In genomic region chr15:84629680-84630079, GRCm38 (mm10) we compare ENCODE assay signal across 10 mouse cellular contexts. TPM values are rescaled to one million over a fixed set of nuclear protein-coding genes. Genes with fewer than 3 reads are reported as not detected.
DNase-seq lines count a peak whose midpoint lies in the region; ATAC-seq and TF ChIP-seq lines count a peak whose summit lies in the region.
"Had no signal": no experiment of that assay in that cellular context is flagged by ENCODE, and none has a peak within 500 bp of the region (broad histone marks: within the 10 kb centered on the region; RNA-seq: fewer than 3 reads in every experiment).

No protein-coding gene starts in this region.

- peaks cover 4% of the 10 kb centered on the region for H3K4me1 ChIP-seq in kidney, adult 2 months (ENCODE audit: control insufficient read depth, insufficient read depth, low read length)
- H3K4me1 ChIP-seq in kidney, embryonic 15.5 days, result peaks cover 11% of the 10 kb centered on the region
- H3K4me1 ChIP-seq in ES-Bruce4 (ENCODE audit: control insufficient read depth, insufficient read depth, low read length), result no peaks in the 10 kb centered on the region
- no peaks in the 10 kb centered on the region for H3K4me1 ChIP-seq in bone marrow macrophage, adult 2 months (ENCODE audit: control insufficient read depth, insufficient read depth, low read length)
- peaks cover 24% of the 10 kb centered on the region for H3K4me1 ChIP-seq in hindbrain, embryonic 12.5 days
- H3K4me1 ChIP-seq: liver, embryonic 15.5 days had no signal

- H3K4me3 ChIP-seq in kidney, adult 2 months (ENCODE audit: insufficient read depth, low read depth, low read length), result no peak overlapping the region
- no peak overlapping the region for H3K4me3 ChIP-seq in kidney, embryonic 15.5 days (replicated peaks)
- no peak overlapping the region for H3K4me3 ChIP-seq in ES-Bruce4 (ENCODE audit: low read depth, low read length)
- H3K4me3 ChIP-seq in bone marrow macrophage, adult 2 months (ENCODE audit: insufficient read depth, low read length), result no peak overlapping the region
- no peak overlapping the region for H3K4me3 ChIP-seq in hindbrain, embryonic 12.5 days
- H3K4me3 ChIP-seq: embryonic facial prominence, embryonic 12.5 days; liver, embryonic 15.5 days had no signal

- H3K9me3 ChIP-seq in kidney, embryonic 15.5 days (replicated peaks), result no peaks in the 10 kb centered on the region
- H3K9me3 ChIP-seq in ES-Bruce4 (replicated peaks; ENCODE audit: control insufficient read depth, insufficient read depth, low read length, poor library complexity, severe bottlenecking), result no peaks in the 10 kb centered on the region
- H3K9me3 ChIP-seq in hindbrain, embryonic 12.5 days (replicated peaks), result no peaks in the 10 kb centered on the region
- H3K9me3 ChIP-seq: embryonic facial prominence, embryonic 12.5 days; liver, embryonic 15.5 days had no signal

- peak; percentile 64 for TF ChIP-seq CTCF in kidney, adult 2 months (conservative IDR thresholded peaks at IDR 0.05; ENCODE audit: insufficient read depth, insufficient read length, low read depth, low read length)
- TF ChIP-seq CTCF in ES-Bruce4 (IDR thresholded peaks at IDR 0.05; ENCODE audit: low read depth, low read length), result peak; percentile 89
- peak; percentile 39; the same call in 1 of the 2 replicates for TF ChIP-seq CTCF in bone marrow macrophage, adult 2 months (IDR thresholded peaks at IDR 0.05; ENCODE audit: low read depth, low read length)

- ATAC-seq in kidney, embryonic 15.5 days (replicated peaks; ENCODE audit: low FRiP score), result no peak
- peak; percentile 63 for ATAC-seq in hindbrain, embryonic 12.5 days (ENCODE audit: low FRiP score)

- H3K27me3 ChIP-seq in kidney, adult 2 months (replicated peaks; ENCODE audit: control insufficient read depth, insufficient read depth, low read length), result no peaks in the 10 kb centered on the region
- no peaks in the 10 kb centered on the region for H3K27me3 ChIP-seq in kidney, embryonic 15.5 days
- no peaks in the 10 kb centered on the region for H3K27me3 ChIP-seq in ES-Bruce4 (ENCODE audit: control insufficient read depth, insufficient read depth, low read length, poor library complexity, severe bottlenecking)
- H3K27me3 ChIP-seq in hindbrain, embryonic 12.5 days, result peaks cover 9% of the 10 kb centered on the region; the same call in 1 of the 2 replicates
- no peaks in the 10 kb centered on the region for H3K27me3 ChIP-seq in splenic B cell, adult 2 months (ENCODE audit: control insufficient read depth, insufficient read depth, low read length, poor library complexity, severe bottlenecking)
- H3K27me3 ChIP-seq: embryonic facial prominence, embryonic 12.5 days; liver, embryonic 15.5 days had no signal

- TF ChIP-seq EP300 in ES-Bruce4 (IDR thresholded peaks at IDR 0.05; ENCODE audit: insufficient read depth, low read depth, low read length), result no peak

- 34% methylated on average over 3 of the region's 3 CpGs for WGBS in kidney, adult 2 months
- WGBS in kidney, embryonic 15.5 days, result 16% methylated on average over 3 of the region's 3 CpGs
- 16% methylated on average over 3 of the region's 3 CpGs for WGBS in hindbrain, embryonic 12.5 days

- no peak overlapping the region for H3K9ac ChIP-seq in kidney, embryonic 15.5 days
- no peak overlapping the region for H3K9ac ChIP-seq in ES-Bruce4 (ENCODE audit: low read depth, poor library complexity, severe bottlenecking)
- H3K9ac ChIP-seq in hindbrain, embryonic 12.5 days, result no peak overlapping the region
- H3K9ac ChIP-seq: embryonic facial prominence, embryonic 12.5 days; liver, embryonic 15.5 days had no signal

- DNase-seq in kidney, adult 2 months, result peak; percentile 58
- peak; percentile 76 for DNase-seq in lung, postnatal 10 days
- peak; percentile 70 for DNase-seq in splenic B cell, adult 2 months (ENCODE audit: low read depth, low spot score)
- no peak for DNase-seq in heart, adult 8-10 months (ENCODE audit: low spot score)

- TF ChIP-seq POLR2A in kidney, adult 2 months (IDR thresholded peaks at IDR 0.05; ENCODE audit: low read depth, low read length), result no peak
- no peak for TF ChIP-seq POLR2A in ES-Bruce4 (IDR thresholded peaks at IDR 0.05; ENCODE audit: insufficient read depth, low read length)
- no peak for TF ChIP-seq POLR2A in bone marrow macrophage, adult 2 months (IDR thresholded peaks at IDR 0.05; ENCODE audit: borderline replicate concordance, low read depth, low read length)

- H3K27ac ChIP-seq in kidney, adult 2 months (ENCODE audit: insufficient read depth, low read depth, low read length), result no peak overlapping the region
- H3K27ac ChIP-seq in kidney, embryonic 15.5 days, result no peak overlapping the region
- no peak overlapping the region for H3K27ac ChIP-seq in ES-Bruce4 (ENCODE audit: insufficient read depth, low read length)
- no peak overlapping the region for H3K27ac ChIP-seq in bone marrow macrophage, adult 2 months (ENCODE audit: insufficient read depth, low read depth, low read length)
- no peak overlapping the region for H3K27ac ChIP-seq in hindbrain, embryonic 12.5 days
- H3K27ac ChIP-seq: embryonic facial prominence, embryonic 12.5 days; liver, embryonic 15.5 days had no signal

- no peaks in the 10 kb centered on the region for H3K36me3 ChIP-seq in kidney, adult 2 months (ENCODE audit: control insufficient read depth, insufficient read depth, low read length)
- H3K36me3 ChIP-seq in kidney, embryonic 15.5 days, result no peaks in the 10 kb centered on the region
- no peaks in the 10 kb centered on the region for H3K36me3 ChIP-seq in ES-Bruce4 (ENCODE audit: control insufficient read depth, insufficient read depth, low read length, poor library complexity, severe bottlenecking)
- H3K36me3 ChIP-seq in hindbrain, embryonic 12.5 days, result no peaks in the 10 kb centered on the region
- H3K36me3 ChIP-seq in splenic B cell, adult 2 months (ENCODE audit: control insufficient read depth, insufficient read depth, low read length, poor library complexity, severe bottlenecking), result no peaks in the 10 kb centered on the region
- H3K36me3 ChIP-seq: embryonic facial prominence, embryonic 12.5 days; liver, embryonic 15.5 days had no signal

- no peak overlapping the region for H3K4me2 ChIP-seq in kidney, embryonic 15.5 days
- no peak overlapping the region for H3K4me2 ChIP-seq in hindbrain, embryonic 12.5 days (replicated peaks)
- H3K4me2 ChIP-seq: embryonic facial prominence, embryonic 12.5 days; liver, embryonic 15.5 days had no signal

RNA-seq across cellular contexts. Expression of gene Prr5, which starts 39.7 kb away (rescaled TPM):
- polyA plus RNA-seq in kidney, adult 2 months (2012; rRNA removed), result 63.6 and 68.4 TPM in 2 replicates
- 40.3 and 46.8 TPM in 2 replicates for polyA plus RNA-seq in kidney, embryonic 15.5 days (2015; fragmentation: Nextera tagmentation; extraction: Ambion mirVana)
- polyA plus RNA-seq in ES-Bruce4 (2011; ENCODE audit: insufficient read depth, insufficient read length, low read depth, missing spikeins), result 17.3 and 18.9 TPM in 2 replicates
- polyA plus RNA-seq in bone marrow macrophage, adult 2 months (2012; ENCODE audit: insufficient read depth, insufficient read length, missing spikeins), result not detected in 2 replicates
- polyA plus RNA-seq in hindbrain, embryonic 12.5 days (2016; fragmentation: Nextera tagmentation; extraction: Ambion mirVana), result 17.9 and 19.4 TPM in 2 replicates
- total RNA-seq in heart, adult 8-10 months (2022), result 1 to 10 TPM; 2.5 to 4.3 (median 3.1) TPM

Comparison
In these comparisons a context has a peak if more than half of its experiments do, and no peak if none do; other contexts are left out.
1. CTCF ChIP-seq: peak in every context shown above with its lines; median percentile 89 in ES-Bruce4; 64 in kidney, adult 2 months; 39 in bone marrow macrophage, adult 2 months.
2. RNA of gene Prr5, which starts 39.7 kb away (polyA plus RNA-seq): 63.6 to 68.4 TPM in kidney, adult 2 months, 40.3 to 46.8 TPM in kidney, embryonic 15.5 days, 17.9 to 19.4 TPM in hindbrain, embryonic 12.5 days and 17.3 to 18.9 TPM in ES-Bruce4; not detected in bone marrow macrophage, adult 2 months; every median in the first group is over 10 times any median in the second.